Mouse (Mus musculus) ES-Bruce4 (cell line): ENCODE results near the gene Ywhah.

Experiments used
- CTCF ChIP-seq: IDR thresholded peaks from one replicate; pipeline ENCODE4 v1.8.1; 2011; ENCODE audit warnings: low read depth, low read length
- POLR2A ChIP-seq: IDR thresholded peaks from one replicate; pipeline ENCODE4 v1.8.1; 2011; ENCODE audit warnings: low read length; ENCODE audit not compliant: insufficient read depth

DNA sequence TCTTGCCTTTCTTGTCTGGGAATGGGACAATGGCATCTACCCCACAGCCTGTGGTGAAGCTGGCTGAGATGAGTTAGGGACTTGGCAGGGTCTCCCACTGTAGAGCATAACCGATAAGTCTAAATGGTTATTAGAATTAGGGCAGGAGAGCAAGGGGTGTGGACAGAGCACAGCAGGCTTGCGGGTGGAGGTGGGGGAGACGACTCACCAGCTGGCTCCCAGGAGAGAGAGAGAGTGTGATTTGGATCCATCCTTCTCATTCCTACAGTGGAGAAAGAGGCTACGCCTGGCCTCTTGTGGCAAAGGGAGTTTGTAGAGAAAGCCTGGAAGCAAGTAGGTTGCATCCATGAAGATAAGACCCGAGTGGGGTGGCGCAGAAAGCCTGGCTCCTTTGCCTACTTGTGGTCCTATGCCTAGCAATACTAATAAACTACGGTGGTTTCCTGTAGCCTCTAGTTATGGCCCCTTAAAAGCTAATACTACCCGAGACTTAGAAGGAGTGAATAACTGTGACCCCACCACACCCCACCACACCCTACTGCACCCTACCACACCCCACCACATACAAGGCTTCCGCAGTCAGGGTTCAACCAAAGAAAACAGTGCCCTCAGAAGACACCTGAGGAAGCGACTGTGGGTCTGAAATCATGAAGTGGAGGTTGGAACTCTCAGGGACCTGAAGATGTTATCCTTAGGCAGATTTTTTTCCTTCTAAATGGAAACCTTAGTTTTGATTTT is 13.6 kb downstream of the Ywhah start:
- no peak for TF ChIP-seq CTCF
- TF ChIP-seq POLR2A, result no peak
